Mouse (Mus musculus): Measurements from ENCODE around the gene Slco1a5. TPM values are rescaled to one million over a fixed set of nuclear protein-coding genes. Genes with fewer than 3 reads are reported as not detected.
"Not testable (repeated sequence)": the region's sequence is repeated elsewhere in the genome, so short reads cannot be mapped to it uniquely, and the experiment has no call there.

Gene Slco1a5
- polyA plus RNA-seq, 1 experiment from 2014 or later = not detected

- not testable (repeated sequence) for H3K27ac ChIP-seq (replicated peaks); ATAC-seq (ENCODE audit: low read depth)
- WGBS = 94% methylated on average over 1 of the region's 1 CpGs
These were observed 72.0 kb downstream of the Slco1a5 start for GRCm38 (mm10) chr6:142250738-142251307.

DNA sequence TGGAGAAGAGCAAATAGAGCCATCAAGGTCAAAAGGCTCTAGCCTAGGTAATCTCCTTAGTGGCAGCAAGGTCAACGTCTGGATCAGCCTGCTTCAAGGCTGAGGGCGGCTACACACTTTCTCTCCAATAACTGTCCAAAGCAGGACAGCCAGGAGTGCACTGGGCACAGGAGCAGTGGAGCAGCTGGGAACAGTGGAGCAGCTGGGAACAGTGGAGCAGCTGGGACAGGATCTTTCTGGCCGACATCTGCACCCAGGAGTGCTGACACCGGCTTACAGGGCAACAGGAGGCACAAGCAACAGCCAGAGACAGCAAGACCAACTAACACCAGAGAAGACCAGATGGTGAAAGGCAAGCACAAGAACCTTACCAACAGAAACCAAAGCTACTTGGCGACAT is 77.7 kb downstream of the Slco1a5 start:
- Histone ChIP-seq H3K27me3 (no peaks in the 10 kb centered on the region), H3K9ac (no peak overlapping the region), H3K27ac (replicated peaks) (no peak overlapping the region), H3K36me3 (no peaks in the 10 kb centered on the region), H3K9me3 (no peaks in the 10 kb centered on the region), H3K4me1 (replicated peaks) (no peaks in the 10 kb centered on the region), H3K4me2 (no peak overlapping the region), H3K4me3 (no peak overlapping the region)
- no peak for ATAC-seq (ENCODE audit: low read depth)
- WGBS = 89% methylated on average over 5 of the region's 5 CpGs

More at GRCm38 (mm10) chr6:142250738-142251307, 72.0 kb downstream of the Slco1a5 start:
- H3K9ac ChIP-seq; H3K4me1 ChIP-seq (replicated peaks); H3K36me3 ChIP-seq; H3K4me3 ChIP-seq; H3K4me2 ChIP-seq; H3K9me3 ChIP-seq; H3K27me3 ChIP-seq: not testable (repeated sequence)

GRCm38 (mm10) chr6:142239468-142239867 is 83.3 kb downstream of the Slco1a5 start:
- Histone ChIP-seq H3K27me3 (no peaks in the 10 kb centered on the region), H3K4me1 (replicated peaks) (no peaks in the 10 kb centered on the region), H3K27ac (replicated peaks) (no peak overlapping the region), H3K4me2 (no peak overlapping the region), H3K36me3 (no peaks in the 10 kb centered on the region), H3K4me3 (no peak overlapping the region), H3K9ac (no peak overlapping the region), H3K9me3 (no peaks in the 10 kb centered on the region)
- no peak for ATAC-seq (ENCODE audit: low read depth)
- WGBS = 84% methylated on average over 1 of the region's 1 CpGs

DNA sequence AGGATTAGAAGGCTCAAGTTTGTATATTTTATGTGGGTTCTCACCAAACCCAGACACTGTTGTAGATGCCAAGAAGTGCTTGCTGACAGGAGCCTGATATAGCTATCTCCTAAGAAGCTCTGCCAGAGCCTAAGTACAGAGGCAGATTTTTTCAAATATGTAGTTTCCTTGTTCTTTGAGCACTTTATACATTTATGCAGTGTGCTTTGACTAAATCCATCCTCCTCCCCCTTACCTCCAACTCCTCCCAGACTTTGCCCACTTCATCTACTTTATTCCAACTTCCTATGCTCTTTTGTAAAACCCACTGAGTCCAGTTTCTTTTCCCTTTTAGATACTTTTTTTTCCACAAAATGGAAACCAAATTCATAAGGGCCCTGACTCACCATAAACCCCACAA is 102.6 kb downstream of the Slco1a5 start:
- no peaks in the 10 kb centered on the region for H3K36me3 ChIP-seq
- H3K4me2 ChIP-seq = no peak overlapping the region
- H3K9ac ChIP-seq = no peak overlapping the region
- H3K4me3 ChIP-seq = no peak overlapping the region
- no peaks in the 10 kb centered on the region for H3K4me1 ChIP-seq (replicated peaks)
- ATAC-seq (ENCODE audit: low read depth) = no peak
- no peaks in the 10 kb centered on the region for H3K27me3 ChIP-seq
- no peak overlapping the region for H3K27ac ChIP-seq (replicated peaks)
- 0 out of 2 replicates have a peak, but pooled peaks cover 6% of the 10 kb centered on the region for H3K9me3 ChIP-seq

- H3K27me3 ChIP-seq = no peaks in the 10 kb centered on the region
- H3K9me3 ChIP-seq = no peaks in the 10 kb centered on the region; the same call in 1 of the 2 replicates
- H3K9ac ChIP-seq = no peak overlapping the region
- H3K27ac ChIP-seq (replicated peaks) = no peak overlapping the region
- no peaks in the 10 kb centered on the region for H3K4me1 ChIP-seq (replicated peaks)
- ATAC-seq (ENCODE audit: low read depth) = no peak
- H3K4me2 ChIP-seq = no peak overlapping the region
- no peak overlapping the region for H3K4me3 ChIP-seq
- H3K36me3 ChIP-seq = no peaks in the 10 kb centered on the region
These were observed 111.0 kb downstream of the Slco1a5 start for GRCm38 (mm10) chr6:142211821-142212220.

DNA sequence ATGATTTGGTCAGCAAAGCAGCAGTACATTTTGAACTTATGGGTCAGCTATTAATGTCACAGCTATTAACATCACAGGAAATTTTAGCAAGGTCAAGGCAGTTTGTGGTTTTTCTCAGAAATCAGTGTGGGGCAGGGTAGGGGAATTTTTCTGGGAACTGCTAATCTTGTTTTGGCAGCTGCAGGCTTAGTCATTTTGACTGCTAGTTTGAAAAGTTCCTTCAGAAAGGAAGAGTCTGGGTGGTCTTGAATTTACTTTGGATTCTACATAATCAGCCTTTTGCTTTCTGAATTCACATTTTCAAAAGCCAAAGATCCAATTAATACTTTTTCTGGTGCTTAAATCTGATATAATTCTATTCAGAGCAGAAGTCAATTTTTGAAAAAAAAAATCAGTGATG is 113.0 kb downstream of the Slco1a5 start:
- Histone ChIP-seq H3K9ac (no peak overlapping the region), H3K27ac (replicated peaks) (no peak overlapping the region), H3K27me3 (no peaks in the 10 kb centered on the region), H3K9me3 (no peaks in the 10 kb centered on the region; the same call in 1 of the 2 replicates), H3K4me2 (no peak overlapping the region), H3K4me3 (no peak overlapping the region), H3K4me1 (replicated peaks) (no peaks in the 10 kb centered on the region), H3K36me3 (no peaks in the 10 kb centered on the region)
- no peak for ATAC-seq (ENCODE audit: low read depth)

DNA sequence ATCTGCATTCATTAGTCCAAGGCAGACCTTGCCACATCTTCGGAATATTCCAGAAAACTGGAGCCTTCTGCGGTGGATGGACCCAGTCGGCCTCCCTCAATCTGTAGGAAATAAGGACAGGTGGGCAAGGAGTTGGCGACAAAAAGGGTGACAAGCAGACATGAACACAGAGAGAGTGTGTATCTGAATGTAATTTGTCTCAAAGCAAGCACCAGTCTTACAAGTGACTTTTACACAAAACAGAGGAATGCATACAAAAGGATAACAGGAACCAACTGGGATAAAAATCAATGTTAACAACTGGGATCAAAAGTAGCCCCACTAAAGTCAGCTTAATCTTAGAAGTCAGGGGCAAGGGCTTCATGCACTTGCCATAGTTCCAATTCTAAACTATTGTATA is 114.4 kb downstream of the Slco1a5 start, which contains the start of gene Slco1a6:
Gene Slco1a6 (minus strand): TSS at position 101 of the 400 bp plus-strand sequence.
- no peaks in the 10 kb centered on the region; the same call in 1 of the 2 replicates for H3K9me3 ChIP-seq
- H3K4me1 ChIP-seq (replicated peaks) = no peaks in the 10 kb centered on the region
- H3K9ac ChIP-seq = no peak within 1 kb of the TSS
- H3K36me3 ChIP-seq = no peaks in the 10 kb centered on the region
- no peak within 1 kb of the TSS for H3K4me2 ChIP-seq
- H3K27ac ChIP-seq (replicated peaks) = no peak within 1 kb of the TSS
- WGBS = 93% methylated on average over 4 of the region's 4 CpGs
- no peak within 1 kb of the TSS for H3K4me3 ChIP-seq
- H3K27me3 ChIP-seq = no peaks in the 10 kb centered on the region
- no peak for ATAC-seq (ENCODE audit: low read depth)

DNA sequence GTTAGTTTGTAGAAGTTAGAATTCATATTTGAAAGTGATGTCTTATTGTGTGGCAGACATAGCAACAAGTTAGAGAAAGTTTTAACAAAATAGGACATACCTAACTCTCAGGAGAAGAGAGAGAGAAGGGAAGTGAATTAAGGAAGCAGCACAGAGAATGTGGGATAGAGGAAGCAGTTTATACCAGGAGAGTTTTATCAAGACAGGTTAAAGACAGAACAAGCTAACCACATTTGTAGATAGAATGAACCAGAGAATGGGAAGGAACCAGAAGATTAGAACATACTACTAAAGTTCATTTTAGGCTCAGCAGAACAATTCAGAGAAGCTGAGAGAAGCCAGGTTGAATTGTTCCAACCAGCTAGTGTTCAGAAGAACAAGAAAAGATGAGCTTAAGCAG is 122.3 kb downstream of the Slco1a5 start:
- Histone ChIP-seq H3K27me3 (no peaks in the 10 kb centered on the region), H3K27ac (replicated peaks) (no peak overlapping the region), H3K9me3 (no peaks in the 10 kb centered on the region), H3K4me3 (no peak overlapping the region), H3K9ac (no peak overlapping the region), H3K4me2 (no peak overlapping the region), H3K4me1 (replicated peaks) (no peaks in the 10 kb centered on the region), H3K36me3 (no peaks in the 10 kb centered on the region)
- ATAC-seq (ENCODE audit: low read depth) = no peak

DNA sequence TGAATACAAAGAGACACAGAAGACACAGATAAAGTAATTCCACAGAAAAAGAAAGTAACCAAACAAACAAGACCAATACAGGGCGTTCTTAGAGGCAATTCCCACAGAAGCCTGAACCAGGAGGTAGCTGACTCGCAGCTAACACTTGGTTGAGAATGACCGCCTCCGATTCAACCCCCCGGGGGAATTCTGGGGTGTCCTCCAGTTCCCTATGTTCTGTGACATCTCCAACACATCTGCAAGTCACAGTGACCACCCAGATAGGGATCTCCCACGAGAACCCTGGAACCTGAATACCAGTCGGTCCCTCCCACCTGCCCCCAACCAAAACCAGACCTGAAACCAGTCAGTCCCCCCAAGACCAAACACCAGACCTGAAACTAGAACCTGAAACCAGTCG is 128.5 kb downstream of the Slco1a5 start:
- no peaks in the 10 kb centered on the region for H3K36me3 ChIP-seq

GRCm38 (mm10) chr6:142191962-142192361 is 130.8 kb downstream of the Slco1a5 start:
- H3K27ac ChIP-seq (replicated peaks) = no peak overlapping the region
- WGBS = 87% methylated on average over 1 of the region's 1 CpGs
- ATAC-seq (ENCODE audit: low read depth) = no peak
- H3K36me3 ChIP-seq = no peaks in the 10 kb centered on the region
- no peaks in the 10 kb centered on the region for H3K27me3 ChIP-seq
- H3K9ac ChIP-seq = no peak overlapping the region
- H3K9me3 ChIP-seq = no peaks in the 10 kb centered on the region
- no peak overlapping the region for H3K4me2 ChIP-seq
- H3K4me3 ChIP-seq = no peak overlapping the region
- no peaks in the 10 kb centered on the region for H3K4me1 ChIP-seq (replicated peaks)

More for the DNA sequence above, 128.5 kb downstream of the Slco1a5 start:
- H3K4me2 ChIP-seq = no peak overlapping the region
- no peak for ATAC-seq (ENCODE audit: low read depth)
- no peaks in the 10 kb centered on the region for H3K4me1 ChIP-seq (replicated peaks)
- H3K9me3 ChIP-seq = no peaks in the 10 kb centered on the region
- H3K27me3 ChIP-seq = no peaks in the 10 kb centered on the region
- H3K4me3 ChIP-seq = no peak overlapping the region
- 91% methylated on average over 8 of the region's 8 CpGs for WGBS
- H3K27ac ChIP-seq (replicated peaks) = no peak overlapping the region
- no peak overlapping the region for H3K9ac ChIP-seq

DNA sequence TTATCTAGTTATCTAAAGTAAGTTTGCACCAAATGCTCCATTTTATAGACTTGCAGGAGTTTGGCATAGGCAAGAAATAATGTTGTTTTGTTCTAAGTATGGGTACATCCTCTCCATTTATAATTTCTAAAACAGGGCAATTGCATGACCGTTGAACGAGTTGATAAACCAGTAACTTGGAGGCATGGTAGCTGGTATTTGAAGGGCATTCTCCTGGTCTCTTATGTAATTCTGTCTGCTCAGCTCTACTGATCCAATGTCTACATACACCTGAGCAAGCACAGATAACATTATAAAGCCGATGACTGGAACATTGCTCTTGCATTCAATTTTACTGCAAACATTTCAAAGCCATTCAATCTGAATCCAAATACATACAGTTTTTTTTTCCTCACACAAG is 135.4 kb downstream of the Slco1a5 start:
- Histone ChIP-seq H3K27me3 (no peaks in the 10 kb centered on the region), H3K9ac (no peak overlapping the region), H3K4me3 (no peak overlapping the region), H3K36me3 (no peaks in the 10 kb centered on the region), H3K4me2 (no peak overlapping the region), H3K27ac (replicated peaks) (no peak overlapping the region), H3K9me3 (no peaks in the 10 kb centered on the region), H3K4me1 (replicated peaks) (no peaks in the 10 kb centered on the region)
- 96% methylated on average over 3 of the region's 3 CpGs for WGBS
- ATAC-seq (ENCODE audit: low read depth) = no peak

- Histone ChIP-seq H3K27ac (replicated peaks) (no peak overlapping the region), H3K4me2 (no peak overlapping the region), H3K4me1 (replicated peaks) (no peaks in the 10 kb centered on the region), H3K9me3 (no peaks in the 10 kb centered on the region), H3K9ac (no peak overlapping the region), H3K4me3 (no peak overlapping the region), H3K27me3 (no peaks in the 10 kb centered on the region), H3K36me3 (no peaks in the 10 kb centered on the region)
- no peak for ATAC-seq (ENCODE audit: low read depth)
- 80% methylated on average over 2 of the region's 2 CpGs for WGBS
These were observed 136.8 kb downstream of the Slco1a5 start for GRCm38 (mm10) chr6:142185868-142186415.

All from neural tube, embryonic 13.5 days (tissue).